Mouse (Mus musculus): ENCODE data around the gene Ece1. TPM values are rescaled to one million over a fixed set of nuclear protein-coding genes. Genes with fewer than 3 reads are reported as not detected.
A peak's percentile ranks its signal among the peaks of the same experiment; 100 is the strongest.

Gene Ece1
- polyA plus RNA-seq, 1 experiment from 2014 or later = 62.1 TPM

- Histone ChIP-seq H3K36me3 (ENCODE audit: control insufficient read depth, insufficient read depth, low read length) (peaks cover 10% of the 10 kb centered on the region; the same call in 1 of the 2 replicates), H3K27me3 (replicated peaks; ENCODE audit: control insufficient read depth, insufficient read depth, low read length) (no peaks in the 10 kb centered on the region), H3K27ac (replicated peaks; ENCODE audit: low read depth, low read length) (peak overlapping the region; percentile 84), H3K4me2 (ENCODE audit: low read depth, low read length) (0 out of 2 replicates have a peak overlapping the region, but pooled peaks have one; percentile 31), H3K4me1 (ENCODE audit: control insufficient read depth, insufficient read depth, low read length) (peaks cover 56% of the 10 kb centered on the region), H3K4me3 (ENCODE audit: low read depth, low read length) (no peak overlapping the region), H3K9ac (ENCODE audit: low read depth, low read length) (peak overlapping the region; percentile 8; the same call in 1 of the 2 replicates), H3K9me3 (ENCODE audit: control insufficient read depth, low read length) (no peaks in the 10 kb centered on the region)
- DNase-seq (ENCODE audit: low spot score) (no peak), ATAC-seq (ENCODE audit: low read depth) (no peak)
- WGBS = 68% methylated on average over 9 of the region's 9 CpGs
Observed at GRCm38 (mm10) chr4:137918559-137918958, 56.5 kb downstream of the Ece1 start.

- Histone ChIP-seq H3K27me3 (replicated peaks; ENCODE audit: control insufficient read depth, insufficient read depth, low read length) (no peaks in the 10 kb centered on the region), H3K27ac (replicated peaks; ENCODE audit: low read depth, low read length) (peak overlapping the region; percentile 84; the same call in 1 of the 2 replicates), H3K9ac (ENCODE audit: low read depth, low read length) (no peak overlapping the region), H3K36me3 (ENCODE audit: control insufficient read depth, insufficient read depth, low read length) (peaks cover 13% of the 10 kb centered on the region; the same call in 1 of the 2 replicates), H3K4me3 (ENCODE audit: low read depth, low read length) (no peak overlapping the region), H3K9me3 (ENCODE audit: control insufficient read depth, low read length) (no peaks in the 10 kb centered on the region), H3K4me2 (ENCODE audit: low read depth, low read length) (no peak overlapping the region), H3K4me1 (ENCODE audit: control insufficient read depth, insufficient read depth, low read length) (peaks cover 50% of the 10 kb centered on the region)
- ATAC-seq (ENCODE audit: low read depth) (no peak), DNase-seq (ENCODE audit: low spot score) (no peak)
- WGBS = 54% methylated on average over 10 of the region's 10 CpGs
Observed at GRCm38 (mm10) chr4:137919116-137919515, 57.1 kb downstream of the Ece1 start.

- WGBS = 19% methylated on average over 7 of the region's 7 CpGs
- no peak for DNase-seq (ENCODE audit: low spot score)
Observed at GRCm38 (mm10) chr4:137920005-137920404, 58.0 kb downstream of the Ece1 start.

GRCm38 (mm10) chr4:137920500-137920961 lies 58.5 kb downstream of the Ece1 start:
- Histone ChIP-seq H3K9ac (ENCODE audit: low read depth, low read length) (peak overlapping the region; percentile 48; the same call in 1 of the 2 replicates), H3K4me2 (ENCODE audit: low read depth, low read length) (peak overlapping the region; percentile 5), H3K9me3 (ENCODE audit: control insufficient read depth, low read length) (no peaks in the 10 kb centered on the region), H3K4me1 (ENCODE audit: control insufficient read depth, insufficient read depth, low read length) (peaks cover 43% of the 10 kb centered on the region), H3K36me3 (ENCODE audit: control insufficient read depth, insufficient read depth, low read length) (peaks cover 18% of the 10 kb centered on the region; the same call in 1 of the 2 replicates), H3K4me3 (ENCODE audit: low read depth, low read length) (no peak overlapping the region), H3K27ac (replicated peaks; ENCODE audit: low read depth, low read length) (peak overlapping the region; percentile 84), H3K27me3 (replicated peaks; ENCODE audit: control insufficient read depth, insufficient read depth, low read length) (no peaks in the 10 kb centered on the region)
- ATAC-seq (ENCODE audit: low read depth) = no peak
- peak; percentile 72 for DNase-seq (ENCODE audit: low spot score)
- whole genome bisulfite sequencing = 9% methylated on average over 10 of the region's 10 CpGs

More at GRCm38 (mm10) chr4:137920005-137920404, 58.0 kb downstream of the Ece1 start:
- Histone ChIP-seq H3K4me2 (ENCODE audit: low read depth, low read length) (peak overlapping the region; percentile 5; the same call in 1 of the 2 replicates), H3K27me3 (replicated peaks; ENCODE audit: control insufficient read depth, insufficient read depth, low read length) (no peaks in the 10 kb centered on the region), H3K9ac (ENCODE audit: low read depth, low read length) (peak overlapping the region; percentile 48; the same call in 1 of the 2 replicates), H3K27ac (replicated peaks; ENCODE audit: low read depth, low read length) (peak overlapping the region; percentile 84), H3K4me3 (ENCODE audit: low read depth, low read length) (no peak overlapping the region), H3K4me1 (ENCODE audit: control insufficient read depth, insufficient read depth, low read length) (peaks cover 43% of the 10 kb centered on the region), H3K36me3 (ENCODE audit: control insufficient read depth, insufficient read depth, low read length) (peaks cover 18% of the 10 kb centered on the region; the same call in 1 of the 2 replicates), H3K9me3 (ENCODE audit: control insufficient read depth, low read length) (no peaks in the 10 kb centered on the region)
- ATAC-seq (ENCODE audit: low read depth) = no peak

- DNase-seq (ENCODE audit: low spot score) = no peak
- Histone ChIP-seq H3K27ac (replicated peaks; ENCODE audit: low read depth, low read length) (no peak overlapping the region), H3K4me3 (ENCODE audit: low read depth, low read length) (no peak overlapping the region), H3K27me3 (replicated peaks; ENCODE audit: control insufficient read depth, insufficient read depth, low read length) (no peaks in the 10 kb centered on the region), H3K36me3 (ENCODE audit: control insufficient read depth, insufficient read depth, low read length) (peaks cover 25% of the 10 kb centered on the region), H3K9ac (ENCODE audit: low read depth, low read length) (no peak overlapping the region), H3K9me3 (ENCODE audit: control insufficient read depth, low read length) (no peaks in the 10 kb centered on the region), H3K4me2 (ENCODE audit: low read depth, low read length) (no peak overlapping the region), H3K4me1 (ENCODE audit: control insufficient read depth, insufficient read depth, low read length) (peaks cover 43% of the 10 kb centered on the region)
- 84% methylated on average over 11 of the region's 11 CpGs for WGBS
- no peak for ATAC-seq (ENCODE audit: low read depth)
Observed at GRCm38 (mm10) chr4:137921510-137921909, 59.5 kb downstream of the Ece1 start.

GRCm38 (mm10) chr4:137923052-137923451 lies 61.0 kb downstream of the Ece1 start:
- Histone ChIP-seq H3K4me2 (ENCODE audit: low read depth, low read length) (no peak overlapping the region), H3K9me3 (ENCODE audit: control insufficient read depth, low read length) (no peaks in the 10 kb centered on the region), H3K9ac (ENCODE audit: low read depth, low read length) (no peak overlapping the region), H3K36me3 (ENCODE audit: control insufficient read depth, insufficient read depth, low read length) (peaks cover 40% of the 10 kb centered on the region), H3K27ac (replicated peaks; ENCODE audit: low read depth, low read length) (no peak overlapping the region), H3K4me1 (ENCODE audit: control insufficient read depth, insufficient read depth, low read length) (peaks cover 37% of the 10 kb centered on the region), H3K27me3 (replicated peaks; ENCODE audit: control insufficient read depth, insufficient read depth, low read length) (no peaks in the 10 kb centered on the region), H3K4me3 (ENCODE audit: low read depth, low read length) (no peak overlapping the region)
- no peak for DNase-seq (ENCODE audit: low spot score)
- ATAC-seq (ENCODE audit: low read depth) = no peak
- 82% methylated on average over 15 of the region's 15 CpGs for WGBS

- Histone ChIP-seq H3K36me3 (ENCODE audit: control insufficient read depth, insufficient read depth, low read length) (peaks cover 49% of the 10 kb centered on the region), H3K4me2 (ENCODE audit: low read depth, low read length) (no peak overlapping the region), H3K27ac (replicated peaks; ENCODE audit: low read depth, low read length) (peak overlapping the region; percentile 11; the same call in 1 of the 2 replicates), H3K4me3 (ENCODE audit: low read depth, low read length) (no peak overlapping the region), H3K9me3 (ENCODE audit: control insufficient read depth, low read length) (no peaks in the 10 kb centered on the region), H3K27me3 (replicated peaks; ENCODE audit: control insufficient read depth, insufficient read depth, low read length) (no peaks in the 10 kb centered on the region), H3K4me1 (ENCODE audit: control insufficient read depth, insufficient read depth, low read length) (peaks cover 33% of the 10 kb centered on the region), H3K9ac (ENCODE audit: low read depth, low read length) (no peak overlapping the region)
- 66% methylated on average over 4 of the region's 4 CpGs for WGBS
- peak; percentile 44 for DNase-seq (ENCODE audit: low spot score)
- no peak for ATAC-seq (ENCODE audit: low read depth)
Observed at GRCm38 (mm10) chr4:137925176-137925575, 63.1 kb downstream of the Ece1 start.

- no peak overlapping the region for H3K4me2 ChIP-seq (ENCODE audit: low read depth, low read length)
- H3K9ac ChIP-seq (ENCODE audit: low read depth, low read length) = no peak overlapping the region
- WGBS = 85% methylated on average over 14 of the region's 14 CpGs
- peaks cover 33% of the 10 kb centered on the region for H3K4me1 ChIP-seq (ENCODE audit: control insufficient read depth, insufficient read depth, low read length)
- DNase-seq (ENCODE audit: low spot score) (no peak), ATAC-seq (ENCODE audit: low read depth) (no peak)
- no peak overlapping the region for H3K4me3 ChIP-seq (ENCODE audit: low read depth, low read length)
- H3K27ac ChIP-seq (replicated peaks; ENCODE audit: low read depth, low read length) = no peak overlapping the region
- H3K9me3 ChIP-seq (ENCODE audit: control insufficient read depth, low read length) = no peaks in the 10 kb centered on the region
- no peaks in the 10 kb centered on the region for H3K27me3 ChIP-seq (replicated peaks; ENCODE audit: control insufficient read depth, insufficient read depth, low read length)
- H3K36me3 ChIP-seq (ENCODE audit: control insufficient read depth, insufficient read depth, low read length) = peaks cover 46% of the 10 kb centered on the region
Observed at GRCm38 (mm10) chr4:137926161-137926560, 64.1 kb downstream of the Ece1 start.

- H3K27me3 ChIP-seq (replicated peaks; ENCODE audit: control insufficient read depth, insufficient read depth, low read length) = no peaks in the 10 kb centered on the region
- DNase-seq (ENCODE audit: low spot score) (no peak), ATAC-seq (ENCODE audit: low read depth) (no peak)
- no peak overlapping the region for H3K4me2 ChIP-seq (ENCODE audit: low read depth, low read length)
- H3K9ac ChIP-seq (ENCODE audit: low read depth, low read length) = no peak overlapping the region
- peaks cover 39% of the 10 kb centered on the region for H3K4me1 ChIP-seq (ENCODE audit: control insufficient read depth, insufficient read depth, low read length)
- H3K36me3 ChIP-seq (ENCODE audit: control insufficient read depth, insufficient read depth, low read length) = peaks cover 39% of the 10 kb centered on the region
- 82% methylated on average over 7 of the region's 7 CpGs for WGBS
- no peaks in the 10 kb centered on the region for H3K9me3 ChIP-seq (ENCODE audit: control insufficient read depth, low read length)
- no peak overlapping the region for H3K4me3 ChIP-seq (ENCODE audit: low read depth, low read length)
- H3K27ac ChIP-seq (replicated peaks; ENCODE audit: low read depth, low read length) = no peak overlapping the region
Observed at GRCm38 (mm10) chr4:137927136-137927535, 65.1 kb downstream of the Ece1 start.
